Mouse (Mus musculus) kidney, postnatal 0 days (tissue): ENCODE data around the gene Hsh2d. TPM values are rescaled to one million over a fixed set of nuclear protein-coding genes. Genes with fewer than 3 reads are reported as not detected.

Source experiments
- ATAC-seq: fragments of 200-750 bp; cut with Nextera tagmentation; replicated peaks from 2 replicates; pipeline ENCODE4 v1.8.0; 2017; ENCODE audit warnings: low read depth, moderate number of reproducible peaks, moderate TSS enrichment, moderate library complexity; ENCODE audit not compliant: low FRiP score
- DNase-seq: peaks from one replicate; pipeline ENCODE4 v3.0.0-alpha.2; 2016; ENCODE audit warnings: low spot score
- H3K27ac ChIP-seq: fragments of 300-500 bp; sonication (generic); 2 replicates; pipeline ENCODE4 v1.5.1; 2014; ENCODE audit warnings: mild to moderate bottlenecking
- H3K27me3 ChIP-seq: fragments of 300-500 bp; sonication (generic); 2 replicates; pipeline ENCODE4 v1.6.1; 2014; ENCODE audit warnings: low read length, mixed read lengths; ENCODE audit not compliant: insufficient read depth
- H3K36me3 ChIP-seq: fragments of 300-500 bp; sonication (generic); 2 replicates; pipeline ENCODE4 v1.6.1; 2014; ENCODE audit warnings: low read length, mixed read lengths; ENCODE audit not compliant: insufficient read depth
- H3K4me1 ChIP-seq: fragments of 300-500 bp; sonication (generic); replicated peaks from 2 replicates; pipeline ENCODE4 v1.6.1; 2014; ENCODE audit warnings: antibody characterized with exemption, low read length, mixed read lengths; ENCODE audit not compliant: insufficient read depth
- H3K4me2 ChIP-seq: fragments of 300-500 bp; sonication (generic); 2 replicates; pipeline ENCODE4 v1.6.1; 2014; ENCODE audit warnings: mild to moderate bottlenecking, low read length, moderate library complexity, mixed read lengths
- H3K4me3 ChIP-seq: fragments of 300-500 bp; sonication (generic); replicated peaks from 2 replicates; pipeline ENCODE4 v1.5.1; 2014; ENCODE audit warnings: low read depth, low read length
- H3K9ac ChIP-seq: fragments of 300-500 bp; sonication (generic); 2 replicates; pipeline ENCODE4 v1.6.1; 2014; ENCODE audit warnings: low read depth, low read length
- H3K9me3 ChIP-seq: fragments of 300-500 bp; sonication (generic); replicated peaks from 2 replicates; pipeline ENCODE4 v1.6.1; 2016; ENCODE audit warnings: low read length, inconsistent platforms, mixed read lengths
- CTCF ChIP-seq: IDR thresholded peaks from 2 replicates; pipeline ENCODE4 v1.5.1; 2016; ENCODE audit warnings: antibody characterized with exemption, low read depth, mild to moderate bottlenecking, moderate library complexity
- WGBS: fragments of 180-500 bp; shearing (Covaris S2); extraction: QIAGEN DNeasy Blood & Tissue Kit; methylation state at CpG from one replicate; pipeline ENCODE4 v1.1.7; 2014; 5-methylcytosine and 5-hydroxymethylcytosine counted together
- polyA plus RNA-seq: library from polyadenylated mRNA; unstranded; fragments of >200 nt; fragmentation: Nextera tagmentation; extraction: Ambion mirVana; gene quantifications from 2 replicates; pipeline ENCODE4 v1.2.1, GENCODE M21; 2015

The Hsh2d gene
- polyA plus RNA-seq, 1 experiment from 2014 or later: 0.24 TPM

GRCm38 (mm10) chr8:72147266-72147665 lies 42.2 kb upstream of the Hsh2d start:
- no peaks in the 10 kb centered on the region for H3K27me3 ChIP-seq
- TF ChIP-seq CTCF: no peak
- H3K4me2 ChIP-seq: no peak overlapping the region
- 70% methylated on average over 2 of the region's 2 CpGs for WGBS
- H3K36me3 ChIP-seq: peaks cover 76% of the 10 kb centered on the region
- H3K4me1 ChIP-seq: no peaks in the 10 kb centered on the region
- no peak overlapping the region for H3K27ac ChIP-seq
- no peak overlapping the region for H3K4me3 ChIP-seq
- DNase-seq (peak; percentile 50), ATAC-seq (no peak)
- no peak overlapping the region for H3K9ac ChIP-seq
- H3K9me3 ChIP-seq: no peaks in the 10 kb centered on the region

GRCm38 (mm10) chr8:72149056-72149455 lies 40.4 kb upstream of the Hsh2d start:
- Histone ChIP-seq H3K4me3 (no peak overlapping the region), H3K36me3 (peaks cover 66% of the 10 kb centered on the region), H3K9me3 (no peaks in the 10 kb centered on the region), H3K4me2 (no peak overlapping the region), H3K9ac (no peak overlapping the region), H3K27ac (no peak overlapping the region), H3K27me3 (no peaks in the 10 kb centered on the region), H3K4me1 (no peaks in the 10 kb centered on the region)
- DNase-seq (no peak), ATAC-seq (no peak)
- 85% methylated on average over 1 of the region's 1 CpGs for WGBS
- no peak for TF ChIP-seq CTCF

GRCm38 (mm10) chr8:72151418-72152078 lies 37.9 kb upstream of the Hsh2d start:
- H3K27ac ChIP-seq: no peak overlapping the region
- no peaks in the 10 kb centered on the region for H3K4me1 ChIP-seq
- H3K4me2 ChIP-seq: no peak overlapping the region
- no peaks in the 10 kb centered on the region for H3K27me3 ChIP-seq
- WGBS: 78% methylated on average over 3 of the region's 3 CpGs
- no peaks in the 10 kb centered on the region for H3K9me3 ChIP-seq
- ATAC-seq (no peak), DNase-seq (no peak)
- TF ChIP-seq CTCF: no peak
- peaks cover 48% of the 10 kb centered on the region for H3K36me3 ChIP-seq
- no peak overlapping the region for H3K4me3 ChIP-seq
- no peak overlapping the region for H3K9ac ChIP-seq

- peaks cover 31% of the 10 kb centered on the region for H3K36me3 ChIP-seq
- no peak for TF ChIP-seq CTCF
- no peak overlapping the region for H3K4me3 ChIP-seq
- ATAC-seq (no peak), DNase-seq (no peak)
- no peak overlapping the region for H3K27ac ChIP-seq
- H3K4me1 ChIP-seq: no peaks in the 10 kb centered on the region
- H3K27me3 ChIP-seq: no peaks in the 10 kb centered on the region
- no peak overlapping the region for H3K9ac ChIP-seq
- no peak overlapping the region for H3K4me2 ChIP-seq
- H3K9me3 ChIP-seq: no peaks in the 10 kb centered on the region
Observed at GRCm38 (mm10) chr8:72153382-72153781, 36.1 kb upstream of the Hsh2d start.

- Histone ChIP-seq H3K9ac (no peak overlapping the region), H3K27me3 (no peaks in the 10 kb centered on the region), H3K4me2 (no peak overlapping the region), H3K9me3 (no peaks in the 10 kb centered on the region), H3K4me1 (peaks cover 15% of the 10 kb centered on the region; the same call in 1 of the 2 replicates), H3K36me3 (peaks cover 7% of the 10 kb centered on the region; the same call in 1 of the 2 replicates), H3K4me3 (no peak overlapping the region), H3K27ac (no peak overlapping the region)
- ATAC-seq (no peak), DNase-seq (no peak)
- WGBS: 84% methylated on average over 2 of the region's 2 CpGs
- no peak for TF ChIP-seq CTCF
Observed at GRCm38 (mm10) chr8:72158096-72158495, 31.3 kb upstream of the Hsh2d start.

GRCm38 (mm10) chr8:72158726-72159125 lies 30.7 kb upstream of the Hsh2d start:
- Histone ChIP-seq H3K4me2 (no peak overlapping the region), H3K9ac (no peak overlapping the region), H3K27ac (no peak overlapping the region), H3K4me1 (peaks cover 15% of the 10 kb centered on the region; the same call in 1 of the 2 replicates), H3K9me3 (no peaks in the 10 kb centered on the region), H3K36me3 (0 out of 2 replicates have a peak, but pooled peaks cover under 1% of the 10 kb centered on the region), H3K27me3 (no peaks in the 10 kb centered on the region), H3K4me3 (no peak overlapping the region)
- no peak for DNase-seq
- TF ChIP-seq CTCF: no peak
- ATAC-seq: no peak
- WGBS: 78% methylated on average over 3 of the region's 3 CpGs
